11 mouse cellular contexts compared by ENCODE assay signal in genomic region chr3:49752766-49753165, GRCm38 (mm10). TPM values are rescaled to one million over a fixed set of nuclear protein-coding genes. Genes with fewer than 3 reads are reported as not detected.
A peak's percentile ranks its signal among the peaks of the same experiment; 100 is the strongest.
DNase-seq lines count a peak whose midpoint lies in the region; ATAC-seq and TF ChIP-seq lines count a peak whose summit lies in the region.
"Had no signal": no experiment of that assay in that cellular context is flagged by ENCODE, and none has a peak within 500 bp of the region (broad histone marks: within the 10 kb centered on the region; RNA-seq: fewer than 3 reads in every experiment).

No protein-coding gene starts in this region.

- TF ChIP-seq CTCF in heart, adult 2 months (IDR thresholded peaks at IDR 0.05) = no peak

- WGBS in heart, adult 2 months = 78% methylated on average over 4 of the region's 4 CpGs
- WGBS in neural tube, embryonic 11.5 days = 82% methylated on average over 4 of the region's 4 CpGs
- WGBS in limb, embryonic 12.5 days = 72% methylated on average over 4 of the region's 4 CpGs
- 63% methylated on average over 4 of the region's 4 CpGs for WGBS in stomach, embryonic 16.5 days

- no peak for DNase-seq in heart, adult 2 months
- DNase-seq in heart, adult 8-10 months (ENCODE audit: low spot score) = no peak
- DNase-seq in neural tube, embryonic 11.5 days (ENCODE audit: low spot score) = no peak
- no peak for DNase-seq in neural tube, embryonic 10.5 days (ENCODE audit: extremely low spot score, low spot score)
- no peak for DNase-seq in layer of hippocampus, postnatal 25 days (ENCODE audit: extremely low spot score in 1 of 2, low spot score in 1 of 2)
- no peak for DNase-seq in ovary, adult 18-20 months (ENCODE audit: low spot score)
- DNase-seq: kidney, postnatal 25 days; lung, postnatal 14 days had no signal

- peak overlapping the region; percentile 27 for H3K4me3 ChIP-seq in heart, adult 2 months
- peak overlapping the region; percentile 57 for H3K4me3 ChIP-seq in neural tube, embryonic 11.5 days (ENCODE audit: low read depth, low read length)
- H3K4me3 ChIP-seq in limb, embryonic 12.5 days (replicated peaks) = peak overlapping the region; percentile 72
- peak overlapping the region; percentile 77 for H3K4me3 ChIP-seq in stomach, embryonic 16.5 days (replicated peaks; ENCODE audit: low read length)
- H3K4me3 ChIP-seq: erythroblast, embryonic 14.5 days had no signal

- H3K79me2 ChIP-seq in heart, adult 2 months (replicated peaks; ENCODE audit: control insufficient read depth, insufficient read depth, low read length) = no peaks in the 10 kb centered on the region

- H3K9ac ChIP-seq in heart, adult 2 months (ENCODE audit: low read depth, low read length) = no peak overlapping the region
- no peak overlapping the region for H3K9ac ChIP-seq in neural tube, embryonic 11.5 days (ENCODE audit: low read length)
- peak overlapping the region; percentile 95; the same call in 1 of the 2 replicates for H3K9ac ChIP-seq in limb, embryonic 12.5 days (replicated peaks)
- 0 out of 2 replicates have a peak overlapping the region, but pooled peaks have one; percentile 18 for H3K9ac ChIP-seq in stomach, embryonic 16.5 days (ENCODE audit: low read length)

- no peaks in the 10 kb centered on the region for H3K27me3 ChIP-seq in heart, adult 2 months (ENCODE audit: control insufficient read depth, insufficient read depth, low read length)
- H3K27me3 ChIP-seq in neural tube, embryonic 11.5 days (ENCODE audit: control insufficient read depth, insufficient read depth, low read length) = no peaks in the 10 kb centered on the region
- no peaks in the 10 kb centered on the region for H3K27me3 ChIP-seq in limb, embryonic 12.5 days
- H3K27me3 ChIP-seq in stomach, embryonic 16.5 days (ENCODE audit: control insufficient read depth, insufficient read depth, low read length) = no peaks in the 10 kb centered on the region

- intact Hi-C loops in heart, adult 2 months (cut with DNase I) = loop anchor here (10.0 kb wide), 2 partner anchors 192 to 248 kb away; no protein-coding TSS in a partner anchor

- no peak for TF ChIP-seq POLR2A in heart, adult 2 months (IDR thresholded peaks at IDR 0.05; ENCODE audit: insufficient read depth, low read depth, low read length)

- H3K4me2 ChIP-seq in neural tube, embryonic 11.5 days (ENCODE audit: low read depth) = peak overlapping the region; percentile 44
- peak overlapping the region; percentile 77 for H3K4me2 ChIP-seq in limb, embryonic 12.5 days
- H3K4me2 ChIP-seq in stomach, embryonic 16.5 days (ENCODE audit: low read depth, low read length) = peak overlapping the region; percentile 67

- no peaks in the 10 kb centered on the region for H3K9me3 ChIP-seq in neural tube, embryonic 11.5 days (ENCODE audit: control insufficient read depth, low read length)
- H3K9me3 ChIP-seq in limb, embryonic 12.5 days = no peaks in the 10 kb centered on the region
- H3K9me3 ChIP-seq in stomach, embryonic 16.5 days (replicated peaks; ENCODE audit: control insufficient read depth, low read length) = no peaks in the 10 kb centered on the region

- no peak for TF ChIP-seq EP300 in heart, adult 2 months (IDR thresholded peaks at IDR 0.05; ENCODE audit: insufficient read depth, low read depth, low read length)

- ATAC-seq in neural tube, embryonic 11.5 days (ENCODE audit: insufficient read depth, low FRiP score, low TSS enrichment) = no peak
- ATAC-seq in limb, embryonic 12.5 days (ENCODE audit: insufficient number of reproducible peaks, insufficient read depth, low FRiP score, low TSS enrichment, low read depth) = no peak
- ATAC-seq in stomach, embryonic 16.5 days (ENCODE audit: insufficient read depth, low FRiP score) = no peak

- no peaks in the 10 kb centered on the region for H3K4me1 ChIP-seq in heart, adult 2 months (ENCODE audit: control insufficient read depth, insufficient read depth, low read length)
- H3K4me1 ChIP-seq in neural tube, embryonic 11.5 days (ENCODE audit: control insufficient read depth, insufficient read depth, low read length) = peaks cover 21% of the 10 kb centered on the region
- peaks cover 54% of the 10 kb centered on the region for H3K4me1 ChIP-seq in limb, embryonic 12.5 days (replicated peaks)
- H3K4me1 ChIP-seq in stomach, embryonic 16.5 days (ENCODE audit: control insufficient read depth, insufficient read depth, low read length) = peaks cover 15% of the 10 kb centered on the region

- H3K36me3 ChIP-seq in heart, adult 2 months (ENCODE audit: control insufficient read depth, insufficient read depth, low read length) = no peaks in the 10 kb centered on the region; the same call in none of the 2 replicates
- H3K36me3 ChIP-seq in neural tube, embryonic 11.5 days (ENCODE audit: control insufficient read depth, insufficient read depth, low read length) = peaks cover 7% of the 10 kb centered on the region
- peaks cover 72% of the 10 kb centered on the region for H3K36me3 ChIP-seq in limb, embryonic 12.5 days
- H3K36me3 ChIP-seq in stomach, embryonic 16.5 days (ENCODE audit: control insufficient read depth, insufficient read depth, low read length) = peaks cover 9% of the 10 kb centered on the region; the same call in 1 of the 2 replicates

- H3K27ac ChIP-seq in heart, adult 2 months = no peak overlapping the region; the same call in 1 of the 2 replicates
- H3K27ac ChIP-seq in neural tube, embryonic 11.5 days (ENCODE audit: low read depth, low read length) = no peak overlapping the region
- peak overlapping the region; percentile 100 for H3K27ac ChIP-seq in limb, embryonic 12.5 days
- no peak overlapping the region for H3K27ac ChIP-seq in stomach, embryonic 16.5 days (ENCODE audit: low read length)

RNA-seq across cellular contexts. Expression of gene Pcdh18, which starts 4.4 kb away (rescaled TPM):
- 1 to 10 TPM; 3.3 to 4.4 TPM for total RNA-seq in heart, adult 2 months (2021)
- 3.1 and 5.7 TPM in 2 replicates for polyA plus RNA-seq in heart, adult 2 months (2012; rRNA removed)
- 1 to 10 TPM; 2.6 to 5.4 (median 3.5) TPM for total RNA-seq in heart, adult 8-10 months (2022)
- polyA plus RNA-seq in neural tube, embryonic 11.5 days (2014; fragmentation: Nextera tagmentation; extraction: Ambion mirVana) = 73.4 and 78.7 TPM in 2 replicates
- 187 TPM in 2 replicates for polyA plus RNA-seq in limb, embryonic 12.5 days (2016; fragmentation: Nextera tagmentation; extraction: Ambion mirVana)
- 55.6 and 61.3 TPM in 2 replicates for polyA plus RNA-seq in stomach, embryonic 16.5 days (2015; fragmentation: Nextera tagmentation; extraction: Ambion mirVana)
- total RNA-seq in layer of hippocampus, postnatal 25 days (2021) = 1 to 10 TPM; 3.4 to 3.8 TPM
- polyA plus RNA-seq: erythroblast, embryonic 14.5 days had no signal

Comparison
In these comparisons a context has a peak if more than half of its experiments do, and no peak if none do; other contexts are left out.
1. H3K4me3 ChIP-seq: peak in every context shown above with its lines; median percentile 77 in stomach, embryonic 16.5 days; 72 in limb, embryonic 12.5 days; 57 in neural tube, embryonic 11.5 days; 27 in heart, adult 2 months.
2. H3K9ac ChIP-seq: peak in limb, embryonic 12.5 days (single experiment) and stomach, embryonic 16.5 days (single experiment); none in heart, adult 2 months (single experiment) and neural tube, embryonic 11.5 days (single experiment).
3. Peak in every context shown above with its lines, with median percentiles within 50 percentile points of each other: H3K4me2 ChIP-seq.